Mouse (Mus musculus): ENCODE results near the gene Adgrg1. TPM values are rescaled to one million over a fixed set of nuclear protein-coding genes. Genes with fewer than 3 reads are reported as not detected.
A peak's percentile ranks its signal among the peaks of the same experiment; 100 is the strongest.
"Not testable (repeated sequence)": the region's sequence is repeated elsewhere in the genome, so short reads cannot be mapped to it uniquely, and the experiment has no call there.

Gene Adgrg1
- total RNA-seq, 2 experiments from 2014 or later = 50.3 to 115 TPM

DNA sequence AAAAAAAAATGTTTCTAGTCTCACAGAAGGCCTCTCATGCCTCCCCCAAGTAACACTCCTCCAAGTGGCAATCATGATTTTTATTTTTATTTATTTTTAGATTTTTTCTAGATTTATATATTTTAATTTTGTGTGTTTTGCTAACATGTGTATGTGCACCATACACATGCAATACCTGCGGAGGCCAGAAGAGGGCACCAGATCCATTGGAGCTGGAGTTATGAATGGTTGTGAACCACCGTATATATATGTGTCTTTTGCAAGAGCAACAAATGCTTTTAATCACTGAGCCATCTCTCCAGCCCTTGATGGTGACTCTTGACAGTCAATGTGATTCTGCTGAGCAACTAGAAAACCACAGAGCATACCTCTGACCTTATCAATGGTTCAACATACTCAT lies 50.9 kb downstream of the Adgrg1 start:
- ATAC-seq (replicated peaks; ENCODE audit: poor library complexity, severe bottlenecking) = peak; percentile 34

DNA sequence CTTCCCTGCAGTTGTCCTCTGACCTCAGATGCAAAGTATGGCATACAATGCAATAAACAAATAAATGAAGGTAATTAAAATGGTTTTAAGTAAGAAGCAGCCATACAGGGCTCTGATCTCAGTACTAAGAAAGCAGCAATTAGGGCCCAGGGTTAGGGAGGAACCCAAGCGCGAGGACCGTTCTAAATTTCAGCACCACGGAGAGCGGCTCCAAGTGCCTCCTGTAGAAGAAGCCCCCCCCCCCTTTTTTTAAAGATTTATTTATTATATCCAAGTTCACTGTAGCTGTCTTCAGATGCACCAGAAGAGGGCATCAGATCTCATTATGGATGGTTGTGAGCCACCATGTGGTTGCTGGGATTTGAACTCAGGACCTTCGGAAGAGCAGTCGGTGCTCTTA lies 53.8 kb downstream of the Adgrg1 start:
- ATAC-seq (replicated peaks; ENCODE audit: poor library complexity, severe bottlenecking) = not testable (repeated sequence)

DNA sequence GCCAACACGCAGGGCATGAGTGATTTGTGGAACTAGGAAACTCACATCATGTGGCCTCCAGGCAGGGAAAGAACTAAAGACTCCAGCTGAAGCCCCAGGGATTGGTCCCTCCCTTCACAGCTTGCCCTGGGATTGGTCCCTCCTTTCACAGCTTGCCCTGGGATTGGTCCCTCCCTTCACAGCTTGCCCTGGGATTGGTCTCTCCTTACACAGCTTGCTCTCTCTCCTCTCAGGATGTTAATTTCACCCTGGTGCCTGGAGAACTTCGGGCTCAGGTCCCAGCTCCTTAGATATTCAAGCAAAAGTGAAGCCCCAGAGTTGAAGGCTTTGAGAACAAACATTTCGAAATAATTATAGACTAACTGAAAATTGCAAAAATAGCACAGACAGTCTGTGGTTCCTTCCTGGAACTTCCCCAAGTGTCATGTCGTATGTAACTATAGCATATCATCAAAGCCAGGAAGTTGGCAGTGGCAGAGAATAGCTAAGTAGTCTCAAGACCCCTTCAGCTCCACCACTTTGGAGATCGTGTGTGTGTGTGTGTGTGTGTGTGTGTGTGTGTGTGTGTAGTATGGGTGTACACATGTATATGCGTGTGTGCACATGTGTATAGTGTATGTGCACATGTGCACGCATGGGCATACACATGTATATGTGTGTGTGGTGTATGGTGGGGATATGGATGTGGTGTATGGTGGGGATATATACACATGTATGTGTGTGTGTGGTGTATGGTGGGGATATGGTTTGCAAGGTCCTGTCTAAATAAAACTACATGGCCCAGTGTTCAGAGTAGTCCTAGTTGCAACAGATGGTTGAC lies 62.8 kb downstream of the Adgrg1 start:
- ATAC-seq (replicated peaks; ENCODE audit: poor library complexity, severe bottlenecking) = peak; percentile 89

DNA sequence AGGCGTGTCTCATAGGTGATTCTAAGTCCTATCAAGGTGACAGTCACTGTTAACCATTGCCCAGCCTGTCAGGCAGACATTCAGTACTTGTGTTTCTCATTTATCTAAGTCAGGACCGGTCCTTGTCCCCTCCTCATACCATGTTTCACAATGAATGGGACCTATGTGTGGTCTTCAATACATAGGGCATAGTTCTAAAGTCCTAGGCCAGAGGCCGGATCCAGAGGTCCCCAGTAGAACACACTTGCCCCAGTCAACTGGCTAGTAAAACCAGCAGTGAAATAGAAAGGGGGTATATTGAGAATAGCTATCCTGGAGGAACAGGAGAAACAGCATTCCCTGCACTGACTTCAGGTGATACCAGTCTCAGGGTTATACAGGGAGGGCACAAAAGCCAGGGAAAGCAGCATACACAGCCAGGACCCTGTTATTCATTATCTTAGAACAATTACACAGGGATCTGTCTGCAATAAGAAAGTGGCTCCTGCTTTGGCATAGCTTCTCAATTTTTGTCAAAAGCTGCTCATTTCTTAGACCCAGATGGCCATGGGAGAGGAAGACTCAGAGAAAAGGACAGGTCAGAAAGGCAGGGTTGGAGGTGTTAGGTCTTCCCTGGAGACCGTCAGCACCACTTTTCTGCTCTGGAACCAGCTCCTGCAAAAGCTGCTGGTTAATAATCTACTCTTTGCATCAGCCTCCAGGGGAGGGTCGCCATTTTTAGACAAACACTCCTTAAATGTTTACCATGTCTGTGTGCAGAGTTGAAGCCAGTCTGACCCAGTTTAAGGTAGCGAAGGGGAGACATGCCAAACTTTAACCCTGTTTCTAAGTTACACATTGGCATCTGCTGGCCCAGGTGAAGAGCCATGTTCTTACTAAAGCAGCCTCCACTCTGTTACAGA lies 67.6 kb downstream of the Adgrg1 start:
- ATAC-seq (replicated peaks; ENCODE audit: poor library complexity, severe bottlenecking) = no peak

DNA sequence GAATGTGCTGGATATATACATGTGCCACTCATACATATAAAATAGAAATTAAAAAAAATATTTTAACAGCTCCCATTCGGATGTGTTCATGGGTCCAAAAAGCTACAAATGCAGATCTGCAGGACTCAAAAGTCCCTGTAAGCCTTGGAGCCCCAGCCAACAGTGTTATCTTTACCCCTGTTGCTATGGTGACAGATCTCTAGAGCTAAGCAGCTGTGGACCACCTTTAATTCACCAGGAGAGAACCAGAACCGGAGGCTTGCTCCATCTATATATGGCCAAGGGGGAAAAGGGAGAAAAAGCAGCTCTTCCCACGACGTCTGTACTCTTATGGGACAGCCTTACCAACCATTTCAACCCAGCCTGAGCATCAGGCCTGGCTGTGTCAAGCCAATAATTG lies 70.3 kb downstream of the Adgrg1 start:
- no peak for ATAC-seq (replicated peaks; ENCODE audit: poor library complexity, severe bottlenecking)

DNA sequence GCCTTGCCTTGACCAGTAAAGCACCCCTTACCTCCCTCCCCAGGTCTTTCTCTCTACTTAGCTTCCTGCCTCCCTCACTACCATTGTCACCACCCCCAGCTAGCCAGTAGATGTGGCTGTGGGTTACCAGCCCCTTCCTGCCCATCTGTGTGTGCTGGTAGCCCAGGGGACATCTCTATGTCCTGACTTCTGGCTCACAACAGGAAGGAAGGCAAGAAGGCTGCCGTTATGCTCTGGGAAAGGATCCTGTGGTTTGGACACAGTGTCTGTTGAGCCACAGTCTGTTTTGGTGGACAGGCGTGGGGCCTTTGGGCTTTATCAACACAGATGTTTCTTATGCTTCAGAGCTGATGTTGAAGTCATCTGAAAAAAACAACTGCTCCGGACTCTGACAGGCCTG lies 72.4 kb downstream of the Adgrg1 start:
- peak; percentile 92 for ATAC-seq (replicated peaks; ENCODE audit: poor library complexity, severe bottlenecking)

DNA sequence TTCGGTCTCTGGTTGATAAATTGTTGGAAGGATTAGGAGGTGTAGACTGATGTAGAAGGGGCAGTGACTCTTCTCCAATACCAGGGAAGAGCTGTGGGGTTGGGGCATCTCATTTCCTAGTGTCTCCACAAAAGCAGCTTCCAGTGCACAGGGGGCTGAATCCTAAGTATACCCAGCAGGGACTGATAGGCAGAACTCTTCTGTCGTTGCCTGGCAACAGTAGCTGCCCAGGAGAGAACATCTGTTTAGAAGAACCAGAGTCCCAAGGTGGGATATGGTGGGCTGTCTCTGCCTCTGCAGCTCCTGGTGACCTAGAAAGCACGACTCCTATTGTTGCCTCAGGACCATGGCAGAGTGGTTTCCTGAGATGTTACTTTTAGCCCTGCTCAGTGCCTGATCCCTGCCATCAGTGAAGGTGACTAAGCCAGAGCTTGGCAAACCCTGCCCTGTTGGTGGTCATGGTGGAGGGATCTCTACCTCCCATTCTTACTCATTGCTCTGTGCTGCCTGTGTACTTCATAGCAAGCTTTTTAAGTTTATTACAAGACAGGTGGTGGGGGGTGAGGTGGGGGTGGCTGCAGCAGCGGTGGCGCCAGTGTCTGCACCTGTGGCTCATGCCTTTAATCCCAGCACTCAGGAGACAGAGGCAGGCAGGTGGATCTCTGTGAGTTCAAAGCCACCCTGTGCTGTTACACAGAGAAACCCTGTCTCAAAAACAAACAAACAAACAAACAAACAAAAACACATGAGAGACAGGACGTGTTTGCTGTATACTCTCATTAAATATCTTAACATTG lies 73.5 kb downstream of the Adgrg1 start:
- no peak for ATAC-seq (replicated peaks; ENCODE audit: poor library complexity, severe bottlenecking)

DNA sequence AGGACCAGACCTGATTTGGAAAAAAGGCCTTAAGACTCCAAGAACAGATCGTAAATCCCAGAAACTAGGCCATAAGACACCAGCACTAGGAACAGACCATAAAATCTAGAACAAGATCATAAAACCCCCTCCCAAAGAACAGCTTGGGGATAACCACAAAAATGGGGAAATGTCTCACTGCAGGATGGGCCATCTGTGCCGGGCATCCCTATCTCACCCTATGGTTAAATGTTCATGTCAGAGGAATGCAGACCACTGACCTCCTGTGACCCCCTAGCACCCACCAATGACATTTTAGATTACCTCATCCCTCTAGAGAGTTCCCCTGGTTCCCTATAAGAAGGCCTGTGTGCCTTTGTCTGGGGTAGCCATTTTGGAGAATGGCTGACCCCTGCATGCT lies 75.1 kb downstream of the Adgrg1 start:
- ATAC-seq (replicated peaks; ENCODE audit: poor library complexity, severe bottlenecking) = peak; percentile 56

DNA sequence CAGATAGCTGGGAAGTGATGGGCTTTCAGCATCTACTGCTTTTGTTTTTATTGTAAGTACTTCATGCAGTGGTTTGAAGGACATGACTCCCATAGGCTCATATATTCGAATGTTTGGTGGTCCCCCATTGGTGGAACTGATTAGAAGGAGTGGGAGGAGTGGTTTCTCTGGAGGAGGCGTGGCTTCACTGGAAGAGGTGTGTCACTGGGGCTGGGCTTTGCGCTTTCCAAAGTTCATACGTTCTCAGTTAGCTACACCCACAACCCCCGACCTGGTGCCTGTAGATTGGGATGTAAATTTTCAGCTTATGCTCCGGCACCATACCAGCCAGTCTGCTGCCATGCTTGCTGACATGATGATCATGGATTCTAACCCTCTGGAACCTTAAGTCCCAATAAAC lies 79.9 kb downstream of the Adgrg1 start:
- no peak for ATAC-seq (replicated peaks; ENCODE audit: poor library complexity, severe bottlenecking)

DNA sequence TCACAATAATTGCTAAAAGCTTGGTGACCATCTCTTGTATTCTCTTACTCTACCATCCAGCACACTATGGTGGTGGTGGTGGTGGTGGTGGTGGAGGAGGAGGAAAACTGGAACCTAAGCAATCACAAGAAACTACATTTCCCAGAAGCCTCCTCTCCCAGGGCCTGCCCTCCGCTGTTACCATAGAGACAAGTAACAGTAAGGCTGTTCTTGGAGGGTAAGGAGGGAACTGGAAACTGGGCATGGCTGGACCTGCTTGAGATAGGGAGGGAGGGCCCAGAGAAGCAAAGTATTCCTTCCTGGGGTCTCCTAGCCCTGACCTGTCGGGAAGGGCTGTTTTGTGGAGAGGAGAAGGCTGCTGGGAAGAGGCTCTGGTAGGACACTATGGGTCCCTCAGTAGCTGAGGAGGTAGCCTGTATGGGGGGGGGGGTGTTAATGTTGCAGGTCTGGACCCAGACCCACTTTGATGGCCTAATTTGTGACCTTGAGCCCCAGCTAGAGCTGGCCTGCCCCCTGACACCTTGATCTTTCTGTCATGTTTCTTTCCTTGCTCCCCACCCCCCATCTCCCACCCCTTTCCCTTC lies 80.5 kb downstream of the Adgrg1 start, which contains the start of gene Drc7:
TSS of gene Drc7 (plus strand) at position 177 of the 584 bp plus-strand sequence.
- peak; percentile 81 for ATAC-seq (replicated peaks; ENCODE audit: poor library complexity, severe bottlenecking)

DNA sequence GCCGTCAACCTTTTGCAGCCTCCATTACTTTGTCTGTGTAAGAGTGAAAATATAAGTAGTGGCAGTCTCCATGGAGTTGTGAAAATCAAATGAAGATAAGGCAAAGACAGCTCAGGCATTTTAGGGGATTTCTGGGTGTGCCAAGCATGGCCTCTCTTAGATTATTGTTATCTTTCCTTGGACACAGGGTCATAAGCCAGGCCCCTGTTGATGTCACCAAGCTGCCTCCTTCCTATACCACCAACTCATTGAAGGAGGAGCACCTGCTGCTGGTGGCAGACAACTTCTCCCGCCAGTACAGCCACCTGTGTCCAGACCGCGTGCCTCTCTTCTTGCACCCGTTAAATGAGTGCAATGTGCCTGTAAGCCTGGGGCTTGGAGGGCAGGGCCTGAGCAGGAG lies 81.9 kb downstream of the Adgrg1 start:
- no peak for ATAC-seq (replicated peaks; ENCODE audit: poor library complexity, severe bottlenecking)

DNA sequence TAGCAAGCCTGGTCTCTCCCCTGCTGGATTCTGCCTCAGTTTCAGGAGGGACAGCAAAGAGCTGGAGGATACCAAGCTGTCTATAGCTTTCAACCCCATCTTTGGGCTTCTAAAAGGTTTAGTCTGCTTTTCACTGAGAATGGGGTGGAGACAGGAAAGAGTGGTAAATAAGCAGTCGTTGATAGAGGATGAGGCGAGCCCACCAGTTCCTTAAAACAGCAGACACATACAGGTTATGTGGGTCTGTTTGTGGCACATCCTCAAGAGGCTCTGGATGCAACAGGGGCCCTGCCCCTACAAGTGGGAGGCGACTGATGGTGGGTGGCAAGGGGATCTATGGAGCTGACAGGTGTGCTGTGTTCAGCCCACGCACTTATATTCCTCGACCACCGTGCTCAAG lies 84.1 kb downstream of the Adgrg1 start:
- peak; percentile 58 for ATAC-seq (replicated peaks; ENCODE audit: poor library complexity, severe bottlenecking)

DNA sequence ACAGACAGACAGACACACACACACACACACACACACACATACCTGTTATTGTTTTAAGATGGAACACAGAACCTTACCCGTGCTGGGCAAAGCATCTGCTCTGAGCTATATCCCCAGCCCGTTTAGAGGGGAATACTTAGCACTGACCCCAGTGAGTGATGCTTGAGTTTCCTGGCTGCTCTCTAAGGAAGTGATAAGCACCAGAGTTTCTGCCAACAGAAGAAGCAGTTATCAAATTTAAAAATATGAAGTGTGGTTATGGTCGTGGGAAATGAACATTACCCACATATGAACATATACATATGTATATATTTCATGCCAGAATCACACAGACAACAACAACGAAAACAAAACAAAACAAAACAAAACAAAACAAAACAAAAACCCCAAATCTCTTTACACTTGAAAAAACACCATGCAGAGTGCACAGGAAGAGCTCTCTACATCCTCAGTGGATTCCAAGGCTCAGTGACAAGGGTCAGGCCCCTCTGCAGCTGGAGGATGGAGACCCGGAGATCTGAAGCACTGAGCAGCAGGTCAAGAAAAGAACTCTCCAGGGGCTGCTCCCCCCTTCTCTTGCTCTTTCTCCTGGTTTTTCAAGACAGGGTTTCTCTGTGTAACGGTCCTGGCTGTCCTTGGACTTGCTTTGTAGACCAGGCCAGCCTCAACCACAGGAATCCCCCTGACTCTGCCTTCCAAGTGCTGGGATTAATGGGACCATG lies 85.4 kb downstream of the Adgrg1 start:
- ATAC-seq (replicated peaks; ENCODE audit: poor library complexity, severe bottlenecking) = no peak

Other genes starting within 250 kb of the Adgrg1 start
- gene Ccl22, start 229.2 kb upstream of the Adgrg1 start, total RNA-seq (2014; fragmentation: Nextera tagmentation) = not detected in 2 replicates
- not detected in 2 replicates for gene Ccl22, start 229.2 kb upstream of the Adgrg1 start, total RNA-seq (2017)
- gene Cx3cl1, start 202.7 kb upstream of the Adgrg1 start, total RNA-seq (2014; fragmentation: Nextera tagmentation) = 0.19 and 1.3 TPM in 2 replicates
- gene Cx3cl1, start 202.7 kb upstream of the Adgrg1 start, total RNA-seq (2017) = not detected in 2 replicates
- gene Ccl17, start 164.3 kb upstream of the Adgrg1 start, total RNA-seq (2014; fragmentation: Nextera tagmentation) = not detected in 2 replicates
- gene Ccl17, start 164.3 kb upstream of the Adgrg1 start, total RNA-seq (2017) = not detected in 2 replicates
- 49.5 and 54.4 TPM in 2 replicates for gene Coq9, start 136.4 kb upstream of the Adgrg1 start, total RNA-seq (2014; fragmentation: Nextera tagmentation)
- 46.6 and 57.4 TPM in 2 replicates for gene Coq9, start 136.4 kb upstream of the Adgrg1 start, total RNA-seq (2017)
- gene Ciapin1, start 136.4 kb upstream of the Adgrg1 start, total RNA-seq (2014; fragmentation: Nextera tagmentation) = 45.7 and 48.0 TPM in 2 replicates
- gene Ciapin1, start 136.4 kb upstream of the Adgrg1 start, total RNA-seq (2017) = 46.1 and 72.3 TPM in 2 replicates
- gene Polr2c, start 117.3 kb upstream of the Adgrg1 start, total RNA-seq (2014; fragmentation: Nextera tagmentation) = 57.6 and 75.3 TPM in 2 replicates
- gene Polr2c, start 117.3 kb upstream of the Adgrg1 start, total RNA-seq (2017) = 55.6 and 74.5 TPM in 2 replicates
- not detected in 2 replicates for gene Dok4, start 98.4 kb upstream of the Adgrg1 start, total RNA-seq (2014; fragmentation: Nextera tagmentation)
- gene Dok4, start 98.4 kb upstream of the Adgrg1 start, total RNA-seq (2017) = 0.13 and 0.62 TPM in 2 replicates
- not detected in 2 replicates for gene Ccdc102a, start 56.7 kb upstream of the Adgrg1 start, total RNA-seq (2014; fragmentation: Nextera tagmentation)
- 0.34 and 1.5 TPM in 2 replicates for gene Ccdc102a, start 56.7 kb upstream of the Adgrg1 start, total RNA-seq (2017)
- not detected in 2 replicates for gene Adgrg5, start 51.1 kb upstream of the Adgrg1 start, total RNA-seq (2014; fragmentation: Nextera tagmentation)
- not detected in 2 replicates for gene Adgrg5, start 51.1 kb upstream of the Adgrg1 start, total RNA-seq (2017)
- 142 and 175 TPM in 2 replicates for gene Adgrg3, start 42.9 kb downstream of the Adgrg1 start, total RNA-seq (2014; fragmentation: Nextera tagmentation)
- gene Adgrg3, start 42.9 kb downstream of the Adgrg1 start, total RNA-seq (2017) = 170 and 173 TPM in 2 replicates
- gene Drc7, start 80.4 kb downstream of the Adgrg1 start, total RNA-seq (2014; fragmentation: Nextera tagmentation) = 1.8 and 2.5 TPM in 2 replicates
- 1.2 and 3.7 TPM in 2 replicates for gene Drc7, start 80.4 kb downstream of the Adgrg1 start, total RNA-seq (2017)
- gene Katnb1, start 106.4 kb downstream of the Adgrg1 start, total RNA-seq (2014; fragmentation: Nextera tagmentation) = 14.3 and 17.6 TPM in 2 replicates
- gene Katnb1, start 106.4 kb downstream of the Adgrg1 start, total RNA-seq (2017) = 33.2 and 34.4 TPM in 2 replicates
- 0.26 and 1.1 TPM in 2 replicates for gene Kifc3, start 228.1 kb downstream of the Adgrg1 start, total RNA-seq (2014; fragmentation: Nextera tagmentation)
- 3.2 and 4.1 TPM in 2 replicates for gene Kifc3, start 228.1 kb downstream of the Adgrg1 start, total RNA-seq (2017)

All from granulocyte monocyte progenitor cell, adult 5-6 weeks (primary cell).